Mouse (Mus musculus): ENCODE measurements around the gene Tshz2.
A peak's percentile ranks its signal among the peaks of the same experiment; 100 is the strongest.
"Not testable (repeated sequence)": the region's sequence is repeated elsewhere in the genome, so short reads cannot be mapped to it uniquely, and the experiment has no call there.

Gene Tshz2

DNA sequence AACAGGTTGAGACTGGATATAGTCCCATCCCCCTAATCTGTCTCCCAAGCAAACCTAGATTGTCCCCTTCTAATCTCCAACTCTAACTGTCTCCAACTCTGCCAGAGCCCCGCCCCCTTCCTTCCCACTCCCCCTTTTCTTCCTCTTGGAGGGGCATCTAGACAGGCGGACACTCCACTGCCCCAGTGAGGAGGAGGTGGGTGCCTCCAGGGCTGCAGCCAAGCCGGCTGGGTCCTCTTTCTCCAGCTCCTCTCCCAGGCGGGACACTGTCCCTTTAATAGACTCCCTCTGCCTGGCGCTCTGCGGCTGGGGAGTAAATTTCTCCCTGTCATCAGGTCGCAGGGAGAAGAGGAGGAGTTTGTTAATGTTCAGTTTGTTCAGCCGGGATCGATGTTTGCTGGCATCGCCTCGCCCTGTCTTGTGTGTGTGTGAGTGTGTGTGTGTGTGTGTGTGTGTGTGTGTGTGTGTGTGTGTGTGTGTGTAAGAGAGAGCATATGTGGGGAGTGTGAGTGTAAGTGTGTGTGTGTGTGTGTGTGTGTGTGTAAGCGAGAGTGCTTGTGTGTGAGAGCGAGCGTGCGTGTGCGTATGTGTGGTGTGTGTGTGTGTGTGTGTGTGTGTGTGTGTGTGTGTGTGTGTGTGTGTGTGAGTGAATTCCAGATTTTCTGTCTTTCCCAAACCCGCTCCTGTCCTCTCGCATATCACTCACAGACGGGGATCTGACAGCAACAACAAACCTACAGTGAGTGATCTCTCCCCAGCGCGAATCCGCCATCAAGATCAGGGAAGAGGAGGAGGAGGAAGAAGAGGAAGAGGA is at the start of gene Tshz2:
TSS of gene Tshz2 (plus strand) at position 676 of the 814 bp plus-strand sequence.
- DNase-seq (ENCODE audit: low spot score): peak; percentile 66

DNA sequence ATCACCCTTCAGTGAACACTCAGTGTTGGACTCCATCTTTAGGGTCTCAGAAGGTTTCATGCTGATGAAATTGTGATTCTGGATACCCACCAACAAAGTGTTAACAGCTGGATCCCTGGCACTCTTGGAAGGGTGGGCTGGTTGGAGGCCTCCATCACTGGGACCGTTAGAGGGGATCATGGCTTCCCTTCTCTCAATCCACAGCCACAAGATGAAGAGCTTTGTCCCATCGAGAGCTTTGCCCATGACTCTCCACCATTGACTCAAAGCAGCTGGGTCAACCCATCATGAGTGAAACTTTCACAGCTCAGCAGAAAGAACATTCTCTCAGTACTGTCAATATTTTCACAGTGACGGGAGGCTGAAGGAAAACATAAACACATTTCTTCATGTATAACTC is 49.3 kb upstream of the Tshz2 start:
- no peak for DNase-seq (ENCODE audit: low spot score)

DNA sequence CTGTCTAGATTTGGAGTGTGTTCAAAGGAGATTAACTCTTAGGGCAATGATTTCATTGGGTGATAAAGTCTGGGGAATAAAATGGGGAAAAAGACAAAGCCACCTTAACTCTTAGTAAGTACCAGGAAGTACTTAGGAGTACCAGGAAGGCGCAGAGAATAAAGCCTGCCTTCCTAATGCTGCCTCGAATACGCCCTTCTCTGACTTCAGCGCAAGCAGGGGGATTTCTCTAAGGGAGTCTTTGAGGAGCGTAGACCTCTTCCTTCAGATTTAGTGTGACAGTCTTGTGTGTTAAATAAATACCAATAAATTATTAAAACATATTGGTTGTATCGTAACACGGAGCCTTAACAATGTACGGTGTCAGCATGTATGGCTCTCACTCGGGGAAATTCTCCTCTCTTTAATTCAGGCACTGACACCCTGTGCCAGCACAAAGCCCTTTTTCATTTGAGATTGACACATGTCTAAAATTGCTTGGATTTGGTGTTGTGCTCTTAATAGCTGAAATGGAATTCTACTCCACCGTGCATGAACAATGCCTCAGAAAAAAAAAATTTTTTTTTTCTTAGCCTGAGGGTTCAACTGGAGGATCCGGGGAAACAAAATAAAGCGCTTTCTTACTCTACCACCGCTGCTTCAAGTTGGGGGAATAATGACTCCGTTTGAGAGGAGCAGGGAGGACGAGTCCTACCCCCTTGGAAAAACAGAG is 47.9 kb upstream of the Tshz2 start:
- no peak for DNase-seq (ENCODE audit: low spot score)

DNA sequence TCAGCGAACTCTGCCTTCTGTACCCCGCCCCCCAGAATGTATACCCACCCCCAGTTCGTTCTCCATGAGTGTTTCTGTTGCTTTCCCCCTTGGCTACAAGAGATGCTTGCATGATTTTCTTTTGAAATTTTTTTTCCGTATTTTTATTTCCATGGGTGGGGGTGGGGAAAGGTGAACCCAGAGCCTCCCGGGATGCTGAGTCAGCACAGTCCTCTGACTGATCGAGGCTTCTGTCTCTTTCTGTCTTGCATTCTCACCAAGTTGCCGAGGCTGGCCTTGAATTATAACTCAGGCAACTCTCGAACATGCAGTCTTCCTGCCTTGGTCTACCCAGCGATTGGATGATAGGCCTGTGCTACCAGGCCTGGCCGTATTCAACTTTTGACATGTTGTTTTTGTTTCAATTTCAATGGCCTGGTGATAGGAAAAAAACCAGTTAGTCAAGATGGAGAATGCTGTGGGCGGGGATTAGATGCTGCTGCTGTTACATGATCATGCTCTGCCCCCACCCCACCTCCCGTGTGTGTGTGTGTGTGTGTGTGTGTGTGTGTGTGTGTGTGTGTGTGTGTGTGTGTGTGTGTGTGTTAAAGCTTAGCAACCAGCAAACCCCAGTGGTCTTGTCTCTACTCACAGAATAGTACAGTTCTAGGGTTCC is 47.1 kb upstream of the Tshz2 start:
- no peak for DNase-seq (ENCODE audit: low spot score)

DNA sequence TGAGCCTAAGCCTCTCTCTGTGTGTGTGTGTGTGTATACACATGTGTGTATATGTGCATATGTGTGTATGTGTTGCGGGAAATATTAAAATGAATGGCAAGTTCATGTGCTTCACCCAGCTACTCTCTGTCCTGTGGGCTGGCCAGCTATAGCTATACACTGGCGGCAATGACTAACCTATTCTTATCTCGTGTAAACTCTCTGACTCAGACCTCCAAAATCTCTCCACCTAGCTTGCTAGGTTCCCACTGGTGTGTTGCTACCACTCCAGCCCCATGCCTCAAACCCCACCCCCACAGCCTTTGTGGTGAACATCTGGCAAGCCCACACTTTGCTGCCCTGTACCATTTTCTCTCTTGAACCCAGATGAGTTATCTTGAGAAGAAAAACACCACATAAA is 46.1 kb upstream of the Tshz2 start:
- no peak for DNase-seq (ENCODE audit: low spot score)

DNA sequence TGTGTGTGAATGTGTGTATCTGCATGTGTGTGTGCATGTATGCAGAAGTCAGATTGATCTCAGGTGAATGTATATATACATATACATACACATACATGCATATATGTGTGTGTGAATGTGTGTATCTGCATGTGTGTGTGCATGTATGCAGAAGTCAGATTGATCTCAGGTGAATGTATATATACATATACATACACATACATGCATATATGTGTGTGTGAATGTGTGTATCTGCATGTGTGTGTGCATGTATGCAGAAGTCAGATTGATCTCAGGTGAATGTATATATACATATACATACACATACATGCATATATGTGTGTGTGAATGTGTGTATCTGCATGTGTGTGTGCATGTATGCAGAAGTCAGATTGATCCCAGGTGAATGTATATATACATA is 45.2 kb upstream of the Tshz2 start, which contains the start of gene Gm11011:
TSS of gene Gm11011 (minus strand) at position 101 of the 400 bp plus-strand sequence.
- DNase-seq (ENCODE audit: low spot score): not testable (repeated sequence)

DNA sequence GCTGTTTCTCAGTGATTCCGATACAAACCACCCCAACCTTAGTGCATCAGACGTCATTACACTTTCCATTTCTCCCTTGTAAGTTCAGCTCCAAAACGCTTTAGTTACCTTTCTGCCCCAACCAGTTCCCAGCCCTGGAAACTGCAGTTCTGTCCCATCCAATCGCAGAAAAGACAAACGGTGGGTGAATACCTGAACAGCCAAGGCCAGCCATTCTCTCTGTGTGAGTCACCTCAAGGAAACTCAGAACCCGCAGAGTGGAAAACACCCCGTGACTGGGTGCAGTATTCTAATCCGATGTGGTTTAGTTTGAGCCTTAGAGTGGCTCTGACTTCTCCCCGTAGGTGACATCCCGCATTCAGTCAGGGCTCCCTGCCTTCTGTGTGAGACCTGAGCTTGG is 43.1 kb upstream of the Tshz2 start:
- DNase-seq (ENCODE audit: low spot score): no peak

DNA sequence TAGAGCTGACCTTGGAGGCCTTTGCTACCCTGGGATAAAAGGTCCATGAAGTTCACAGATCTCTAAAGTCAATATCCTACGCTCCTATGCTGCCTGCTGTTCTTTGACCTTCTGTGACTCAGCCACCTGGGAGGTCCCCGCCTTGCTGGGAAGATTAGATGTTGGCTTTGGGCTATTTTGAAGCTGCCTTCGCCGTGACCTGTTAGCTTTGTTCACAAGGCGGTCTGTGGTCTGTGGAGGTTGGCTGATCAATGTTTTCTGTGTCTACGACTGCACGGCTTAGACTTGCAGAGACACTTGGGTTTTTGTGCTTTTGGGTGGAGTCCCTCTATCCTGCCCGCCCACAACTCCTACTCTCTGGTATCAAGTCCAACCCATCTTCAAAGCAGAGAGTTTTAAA is 42.4 kb upstream of the Tshz2 start:
- DNase-seq (ENCODE audit: low spot score): no peak

DNA sequence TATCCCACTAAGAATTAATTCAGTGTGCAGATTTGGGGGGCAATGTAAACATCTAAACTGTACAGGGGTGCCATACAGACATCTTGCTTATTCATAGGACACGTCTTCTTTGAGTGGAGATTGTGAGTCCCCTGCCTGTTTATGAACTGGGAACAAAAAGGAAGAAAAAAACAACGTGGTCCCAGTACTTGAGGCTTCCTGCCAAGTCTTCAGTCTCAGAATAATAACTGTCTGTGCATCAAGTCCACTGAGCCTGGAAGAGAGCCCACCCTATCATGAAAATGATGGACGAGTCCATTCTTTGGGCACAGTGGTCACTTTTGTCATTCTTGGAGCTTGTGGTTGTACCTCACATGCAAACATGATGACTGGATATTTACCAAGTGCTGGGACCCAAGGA is 39.1 kb upstream of the Tshz2 start:
- no peak for DNase-seq (ENCODE audit: low spot score)

DNA sequence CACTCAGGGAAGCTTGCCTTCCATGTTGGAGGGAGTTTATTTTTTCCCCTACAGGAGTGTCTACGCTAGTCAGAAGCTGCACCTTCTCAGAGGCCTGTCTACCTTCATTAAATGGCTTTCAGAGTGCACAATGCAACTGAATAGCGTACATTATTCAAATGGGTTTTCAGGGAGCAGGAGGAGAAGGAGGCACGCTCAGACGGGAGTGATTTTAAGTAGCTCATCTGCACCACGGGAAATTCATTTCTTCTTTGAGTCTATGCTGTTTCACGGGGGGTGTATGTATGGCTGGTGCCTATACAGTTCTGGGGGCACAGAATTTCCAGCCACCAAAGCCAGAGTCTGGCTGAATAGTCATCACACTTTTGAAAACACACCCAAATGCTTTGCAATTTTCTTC is 35.5 kb upstream of the Tshz2 start:
- no peak for DNase-seq (ENCODE audit: low spot score)

DNA sequence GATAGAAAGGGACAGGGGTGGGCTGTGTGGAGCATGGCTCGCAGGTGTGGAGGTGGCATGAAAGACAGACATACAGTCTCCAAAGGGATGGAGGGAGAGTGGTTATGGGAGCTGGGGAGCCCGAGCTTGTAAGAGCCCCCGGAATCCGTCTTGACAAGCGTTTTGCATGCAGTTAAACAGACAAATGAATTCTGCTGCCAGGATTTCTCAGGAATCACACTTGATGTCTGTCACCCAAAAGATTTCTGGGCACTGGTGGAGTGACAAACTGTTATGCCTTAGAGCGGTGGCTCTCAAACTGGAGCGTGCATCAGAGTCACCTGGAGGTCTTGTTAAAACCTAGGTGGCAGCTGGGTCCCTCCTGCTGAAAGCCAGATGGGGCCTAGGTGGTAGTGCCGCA is 34.8 kb upstream of the Tshz2 start:
- DNase-seq (ENCODE audit: low spot score): no peak

DNA sequence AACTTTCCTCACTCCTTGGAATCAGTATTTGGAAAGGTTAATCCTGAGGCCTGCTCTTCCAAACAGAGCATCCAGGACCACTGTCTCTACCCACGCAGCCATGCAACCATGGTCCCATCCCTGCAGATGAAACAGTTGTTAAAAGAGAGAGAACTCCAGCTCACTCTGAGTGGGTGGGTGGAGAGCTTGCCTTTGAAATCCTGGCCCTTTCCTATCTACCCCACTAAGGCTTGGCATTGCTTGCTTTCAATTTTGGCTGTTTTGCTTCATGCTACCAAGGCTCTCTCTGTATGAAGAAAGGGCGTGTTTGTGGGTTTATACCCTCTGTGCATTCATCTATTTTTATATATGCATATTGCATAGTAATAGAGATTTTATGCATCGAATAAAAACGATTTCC is 33.2 kb upstream of the Tshz2 start:
- no peak for DNase-seq (ENCODE audit: low spot score)

DNA sequence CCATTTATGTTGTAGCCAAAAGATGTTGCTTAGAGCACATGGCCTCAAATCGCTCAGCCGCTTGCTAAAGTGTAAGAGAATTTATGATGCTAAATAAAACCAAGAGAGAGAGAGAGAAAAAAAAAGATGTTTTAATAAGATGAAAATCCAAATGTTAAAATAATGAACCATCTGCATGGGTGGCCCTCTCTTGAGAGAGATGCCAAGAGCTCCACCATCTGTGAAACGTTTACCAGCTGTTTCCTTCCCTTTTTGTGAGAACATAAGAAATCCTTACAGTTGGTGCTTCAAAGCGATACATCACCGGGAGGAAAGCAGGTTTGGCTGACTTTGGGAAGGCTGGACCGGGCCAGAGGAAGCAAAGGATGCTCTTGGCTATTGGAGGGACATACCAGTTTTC is 32.6 kb upstream of the Tshz2 start:
- no peak for DNase-seq (ENCODE audit: low spot score)

DNA sequence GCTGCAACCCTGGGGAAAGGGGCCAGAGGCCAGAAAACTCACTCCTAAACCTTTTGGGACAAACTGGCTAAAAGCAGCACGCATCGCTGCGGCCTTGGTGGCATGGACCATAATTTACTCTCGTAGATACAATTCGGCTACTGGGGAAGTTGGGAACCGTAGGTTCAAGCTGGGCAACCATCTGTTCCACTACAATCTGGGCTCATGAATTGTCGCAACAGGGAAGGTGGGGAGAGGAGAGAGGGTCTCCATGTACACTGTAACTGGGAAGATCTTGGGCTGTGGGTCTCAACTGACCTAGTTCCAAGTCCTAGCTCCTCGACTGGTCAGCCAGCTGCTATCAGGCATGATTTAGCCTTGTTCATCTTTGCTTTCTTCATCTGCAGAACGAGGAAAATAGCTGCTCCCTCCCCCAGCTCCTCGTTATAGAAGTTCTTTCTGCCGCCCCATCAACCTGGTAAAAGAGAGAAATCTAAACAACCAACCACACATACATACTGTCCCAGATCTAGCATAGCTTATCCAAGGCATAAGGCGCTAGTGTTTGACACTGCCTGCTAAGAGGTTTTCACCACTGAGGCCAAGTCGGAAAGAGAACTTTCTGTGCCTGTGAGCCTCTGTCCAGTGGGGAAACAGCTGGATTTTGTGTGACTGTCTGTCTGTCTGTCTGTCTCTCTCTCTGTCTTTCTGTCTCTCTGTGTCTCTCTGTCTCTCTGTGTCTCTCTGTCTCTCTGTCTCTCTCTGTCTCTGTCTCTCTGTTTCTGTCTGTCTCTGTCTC is 25.7 kb upstream of the Tshz2 start:
- DNase-seq (ENCODE audit: low spot score): no peak

DNA sequence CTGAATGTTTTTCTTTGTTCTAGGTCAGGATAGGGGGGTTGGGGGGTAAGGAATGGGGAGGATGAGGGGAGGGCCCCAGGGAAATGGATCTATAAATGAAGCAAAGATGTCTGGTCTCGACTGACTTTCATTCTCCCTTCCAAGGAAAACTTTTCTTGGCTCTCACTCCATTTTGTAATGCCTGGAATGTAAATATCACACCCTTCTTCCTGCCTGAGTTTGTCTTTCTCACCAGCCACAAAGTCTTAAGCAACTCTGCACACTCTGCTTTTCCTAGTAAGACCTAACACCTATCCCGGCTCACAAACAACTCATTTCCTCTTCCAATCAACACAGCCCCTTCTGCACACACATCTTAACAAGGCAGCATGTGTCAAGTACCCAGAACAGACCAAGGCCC is 25.0 kb upstream of the Tshz2 start:
- no peak for DNase-seq (ENCODE audit: low spot score)

DNA sequence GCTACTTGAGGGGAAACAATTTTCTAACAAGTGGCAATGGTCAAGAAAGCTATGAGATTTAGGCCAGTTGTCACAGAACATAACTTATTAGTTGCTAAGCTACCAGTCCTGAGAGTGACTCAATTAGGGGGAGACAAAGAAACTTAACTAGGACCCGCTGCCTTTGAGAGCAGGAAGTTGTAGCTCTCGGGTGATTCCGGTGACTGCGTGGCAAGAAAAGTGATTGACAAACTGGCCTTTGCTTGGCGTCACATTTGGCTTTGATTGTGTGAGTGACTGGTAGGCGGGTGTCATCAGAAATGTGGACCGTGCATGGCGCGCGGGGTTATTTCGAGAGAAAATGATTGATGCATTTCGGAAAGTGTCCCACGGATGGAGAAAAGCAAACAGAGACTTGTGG is 22.9 kb upstream of the Tshz2 start:
- no peak for DNase-seq (ENCODE audit: low spot score)

DNA sequence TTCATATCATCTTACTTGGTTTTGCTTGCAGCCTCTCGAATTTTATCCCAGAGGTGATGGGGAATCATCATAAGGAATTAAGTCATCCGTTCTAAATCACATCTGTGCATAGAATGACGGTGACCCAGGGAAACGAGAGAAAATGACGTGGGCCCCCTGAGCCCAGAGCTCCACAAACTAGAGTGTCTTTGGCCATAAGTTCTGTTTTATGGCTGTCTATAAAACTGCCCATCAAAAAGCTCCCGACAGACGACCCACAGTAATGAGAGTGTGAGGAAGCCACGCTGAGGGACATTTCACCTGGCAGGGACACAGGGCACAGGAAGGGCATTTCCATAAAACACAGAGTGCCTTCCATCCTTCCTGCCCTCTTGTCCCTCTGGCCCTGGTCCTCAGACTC is 21.9 kb upstream of the Tshz2 start:
- DNase-seq (ENCODE audit: low spot score): no peak

DNA sequence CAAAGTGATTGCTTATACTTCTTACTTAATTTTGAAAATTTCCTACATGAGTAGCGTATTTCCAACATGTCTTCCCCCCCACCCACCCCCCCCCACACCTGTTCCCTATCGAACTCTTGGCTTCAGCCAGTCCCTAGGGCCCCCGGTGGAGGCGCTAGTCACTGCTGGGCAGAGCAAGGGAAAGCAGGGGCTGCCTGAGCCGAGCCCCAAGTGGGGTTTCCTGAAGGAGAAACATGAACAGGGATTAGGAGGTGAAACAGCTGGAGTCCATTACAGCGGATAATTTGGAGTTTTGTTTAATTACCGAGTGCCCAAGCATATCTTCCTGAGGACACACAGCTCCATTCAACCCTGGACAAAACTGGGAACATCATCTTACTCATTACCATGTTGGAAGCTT is 21.3 kb upstream of the Tshz2 start:
- no peak for DNase-seq (ENCODE audit: low spot score)

DNA sequence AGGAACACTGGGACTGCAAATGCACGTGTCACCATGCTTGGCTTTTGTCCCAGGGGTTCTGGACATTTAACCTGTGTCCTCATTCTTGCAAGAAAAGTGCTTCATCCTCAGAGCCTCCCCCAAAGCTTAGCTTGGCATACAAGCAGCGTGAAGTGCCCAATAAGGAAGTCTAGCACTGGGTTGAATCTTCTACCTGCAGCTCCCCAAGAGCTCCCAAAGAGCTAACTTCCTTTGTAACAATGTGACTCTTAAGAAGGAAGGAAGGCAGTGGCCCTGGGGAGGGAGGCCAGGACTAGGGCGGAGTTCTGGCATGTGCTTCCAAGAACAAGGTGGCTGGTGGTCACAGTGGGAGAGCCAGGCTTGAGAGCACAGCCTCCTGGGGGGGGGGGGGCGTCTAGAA is 18.1 kb upstream of the Tshz2 start:
- no peak for DNase-seq (ENCODE audit: low spot score)

DNA sequence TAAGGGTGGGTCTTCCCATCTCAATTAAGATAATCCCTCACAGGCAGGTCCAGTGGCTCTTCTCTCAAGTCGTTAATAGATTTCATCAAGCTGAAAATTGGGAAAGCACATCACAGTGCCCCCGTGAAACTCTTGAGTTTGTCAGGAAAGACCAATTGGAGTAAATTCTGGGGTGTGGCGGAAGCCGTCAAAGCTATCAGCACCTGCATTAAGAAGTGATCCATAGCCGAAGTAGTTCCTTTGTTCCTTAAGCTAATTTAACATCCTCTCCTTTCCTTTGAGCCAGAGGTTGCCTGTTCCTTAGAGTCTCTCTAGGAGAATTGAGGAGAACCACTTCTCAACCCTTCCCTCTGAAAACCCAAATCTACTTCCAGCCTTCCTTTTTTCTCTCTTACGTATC is 16.8 kb upstream of the Tshz2 start:
- DNase-seq (ENCODE audit: low spot score): no peak

DNA sequence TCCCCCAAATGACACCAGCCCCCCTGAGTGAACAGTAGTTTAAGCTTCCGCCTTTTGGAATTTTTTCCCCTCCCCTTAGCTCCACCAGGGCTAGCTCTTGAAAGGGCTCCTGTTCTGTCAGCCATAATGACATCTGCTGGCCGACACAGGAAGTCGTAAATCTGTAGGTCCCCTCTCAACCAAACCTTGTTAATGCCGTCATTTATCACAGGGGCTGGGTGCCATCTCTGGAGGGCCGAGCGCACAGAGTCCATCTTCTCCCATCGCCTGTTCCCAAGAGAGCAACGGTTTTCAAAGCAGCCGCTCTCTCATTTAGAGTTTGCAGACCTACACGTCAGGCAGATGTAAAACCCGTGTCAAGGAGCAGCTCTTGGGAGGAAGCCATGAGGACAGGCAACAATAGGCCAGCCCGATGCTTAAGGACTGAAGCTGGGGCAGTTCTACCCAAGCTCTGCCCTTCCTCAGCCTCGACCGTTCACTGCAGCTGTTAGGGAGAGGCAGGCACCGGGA is 11.6 kb upstream of the Tshz2 start:
- no peak for DNase-seq (ENCODE audit: low spot score)

DNA sequence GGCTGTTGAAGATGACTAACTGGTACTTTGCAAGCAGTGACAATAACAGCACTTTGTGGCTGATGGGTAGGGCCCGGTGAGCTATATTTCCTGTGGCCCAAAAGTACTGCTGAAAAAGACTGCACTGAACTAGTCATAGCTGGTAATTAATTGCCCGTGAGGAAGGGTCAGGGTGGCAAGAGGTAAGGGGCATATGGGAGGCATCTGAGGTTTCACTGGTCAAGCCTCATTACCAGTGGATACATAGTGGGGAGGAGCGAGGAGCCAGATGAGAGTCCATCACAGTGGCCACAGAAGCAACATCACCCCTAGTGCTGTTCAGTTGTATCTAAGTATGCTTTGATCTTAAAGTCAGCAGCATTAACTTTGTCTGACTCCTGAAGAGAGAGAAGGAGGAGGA is 2.7 kb upstream of the Tshz2 start:
- DNase-seq (ENCODE audit: low spot score): no peak
